Mouse (Mus musculus): ENCODE results near the gene Gpr180.

Gpr180 gene

DNA sequence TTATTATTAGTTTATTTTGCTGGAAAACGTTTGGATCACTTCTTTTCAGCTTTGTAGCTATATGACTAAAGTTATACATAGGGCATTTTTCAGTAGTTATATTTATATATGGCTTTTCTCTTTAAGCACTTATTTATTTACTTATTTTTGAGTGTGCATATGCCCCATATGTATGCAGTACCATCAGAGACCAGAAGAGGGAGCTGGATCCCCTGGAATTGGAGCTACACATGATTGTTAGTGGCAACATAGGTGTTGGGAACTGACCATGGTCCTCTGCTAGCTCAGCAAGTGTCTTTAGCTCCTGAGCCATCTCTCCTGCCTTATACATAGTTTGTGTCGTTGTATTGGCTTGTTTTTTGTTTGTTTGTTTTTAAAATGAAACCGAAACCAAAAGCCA, 70.4 kb downstream of the Gpr180 start:
- DNase-seq (ENCODE audit: low read depth, low spot score) = no peak

DNA sequence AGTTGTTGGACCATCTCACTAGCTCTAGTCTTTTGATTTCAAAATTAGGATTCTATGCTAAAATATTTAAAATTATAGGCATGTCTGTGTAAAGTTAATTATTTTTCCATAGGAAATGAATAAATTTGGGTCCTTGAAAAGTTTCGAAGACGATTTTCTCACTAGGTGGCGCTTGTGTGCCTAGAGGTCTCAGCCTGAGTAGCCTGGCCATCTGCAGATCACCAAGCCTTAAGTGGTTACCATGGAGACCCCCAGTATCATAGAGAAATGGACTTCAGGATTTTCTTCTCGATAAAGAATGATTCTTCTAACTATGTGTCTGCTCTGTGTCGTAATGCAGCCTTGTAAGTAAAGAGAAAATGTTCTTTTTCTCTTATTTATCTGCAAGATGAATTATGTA, 72.7 kb downstream of the Gpr180 start:
- DNase-seq (ENCODE audit: low read depth, low spot score) = no peak

DNA sequence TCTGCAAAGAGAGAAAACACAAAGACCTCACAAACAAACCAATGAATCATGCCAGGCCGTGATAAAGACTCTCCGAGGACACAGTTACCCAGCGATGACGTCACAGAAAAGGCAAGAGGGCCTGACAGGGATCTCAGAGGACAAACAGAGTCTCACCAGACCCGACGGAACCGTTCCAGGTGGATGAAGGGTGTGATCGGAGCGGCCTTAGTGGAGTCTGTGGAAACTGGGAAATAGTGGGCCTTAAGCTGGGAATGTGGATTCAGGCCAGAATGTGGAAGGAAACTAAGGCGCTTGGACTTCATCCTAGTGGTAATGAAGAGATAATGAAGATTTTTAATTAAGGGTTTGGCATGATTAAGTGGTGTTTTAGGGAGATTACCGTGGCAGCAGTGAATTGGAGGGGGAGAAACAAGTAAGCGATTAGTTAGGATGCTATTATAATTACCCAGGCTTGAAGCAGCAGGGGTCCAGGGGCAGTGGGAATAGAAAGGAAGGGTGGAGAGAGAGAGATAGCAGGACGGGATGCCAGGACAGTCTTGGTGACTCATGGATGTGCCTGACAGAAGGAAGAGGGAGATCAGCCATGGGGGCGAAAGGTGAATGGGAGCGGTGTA, 75.3 kb downstream of the Gpr180 start:
- DNase-seq (ENCODE audit: low read depth, low spot score) = no peak
